Mouse (Mus musculus) kidney, adult 2 months (tissue): ENCODE results near the gene 1810046K07Rik.

Experiments used
- CTCF ChIP-seq: fragments of 200-500 bp; conservative IDR thresholded peaks from 2 replicates; pipeline ENCODE4 v1.5.1; 2011; ENCODE audit warnings: low read depth, mild to moderate bottlenecking, control low read depth, low read length, moderate library complexity, mixed read lengths; ENCODE audit not compliant: insufficient read depth, insufficient read length
- POLR2A ChIP-seq: fragments of 200-500 bp; IDR thresholded peaks from one replicate; pipeline ENCODE4 v1.6.1; 2011; ENCODE audit warnings: low read depth, low read length, control low read depth

GRCm38 (mm10) chr9:51256780-51257502 lies 71.8 kb downstream of the 1810046K07Rik start:
- TF ChIP-seq CTCF: no peak
- TF ChIP-seq POLR2A: no peak
